Mouse (Mus musculus) embryonic fibroblast, embryonic 13.5 days (primary cell): ENCODE measurements around the gene Dnm3.

Source experiments
- CTCF ChIP-seq: IDR thresholded peaks from 2 replicates; pipeline ENCODE4 v1.5.1; 2011; ENCODE audit warnings: mild to moderate bottlenecking, control low read depth, low read length, moderate library complexity, borderline replicate concordance; ENCODE audit not compliant: insufficient read depth
- POLR2A ChIP-seq: IDR thresholded peaks from 2 replicates; pipeline ENCODE4 v1.6.1; 2011; ENCODE audit warnings: low read depth, mild to moderate bottlenecking, control low read depth, low read length, moderate library complexity

DNA sequence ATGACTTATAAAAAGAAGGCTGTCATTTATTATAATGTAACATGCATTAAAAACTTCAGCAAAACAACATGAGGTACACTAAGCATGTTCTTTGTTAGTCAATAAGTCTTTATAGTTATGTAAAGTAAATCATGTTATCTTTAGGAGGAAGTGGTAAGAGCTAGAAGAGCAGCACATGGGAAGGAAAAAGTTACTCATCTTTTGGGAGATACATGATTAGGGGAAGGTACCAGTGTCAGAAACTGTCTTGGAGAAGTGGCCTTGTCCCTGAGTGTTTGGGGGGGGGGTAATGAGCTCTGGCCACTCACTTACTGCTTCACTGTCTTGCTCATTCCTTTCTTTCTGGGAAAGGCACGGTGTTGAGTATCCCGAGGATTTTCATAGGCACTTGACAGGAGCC is 535.8 kb downstream of the Dnm3 start:
- TF ChIP-seq CTCF (no peak), POLR2A (no peak)
